Mouse (Mus musculus) kidney, embryonic 15.5 days (tissue): ENCODE results near the gene Wfdc3. TPM values are rescaled to one million over a fixed set of nuclear protein-coding genes. Genes with fewer than 3 reads are reported as not detected.
"Not testable (repeated sequence)": the region's sequence is repeated elsewhere in the genome, so short reads cannot be mapped to it uniquely, and the experiment has no call there.

Experiments
- ATAC-seq: fragments of 200-750 bp; cut with Nextera tagmentation; replicated peaks from 2 replicates; pipeline ENCODE4 v1.8.0; 2017; ENCODE audit warnings: moderate TSS enrichment; ENCODE audit not compliant: low FRiP score
- H3K27ac ChIP-seq: fragments of 300-500 bp; sonication (generic); 2 replicates; pipeline ENCODE4 v1.5.1; 2015; ENCODE audit warnings: mild to moderate bottlenecking, inconsistent platforms
- H3K27me3 ChIP-seq: fragments of 300-500 bp; sonication (generic); 2 replicates; pipeline ENCODE4 v1.6.1; 2015; ENCODE audit warnings: inconsistent platforms
- H3K36me3 ChIP-seq: fragments of 300-500 bp; sonication (generic); 2 replicates; pipeline ENCODE4 v1.6.1; 2015; ENCODE audit warnings: inconsistent platforms
- H3K4me1 ChIP-seq: fragments of 300-500 bp; sonication (generic); 2 replicates; pipeline ENCODE4 v1.6.1; 2015; ENCODE audit warnings: inconsistent platforms
- H3K4me2 ChIP-seq: fragments of 300-500 bp; sonication (generic); 2 replicates; pipeline ENCODE4 v1.6.1; 2015; ENCODE audit warnings: moderate library complexity, mild to moderate bottlenecking, inconsistent platforms
- H3K4me3 ChIP-seq: fragments of 300-500 bp; sonication (generic); replicated peaks from 2 replicates; pipeline ENCODE4 v1.5.1; 2015; ENCODE audit warnings: mild to moderate bottlenecking, inconsistent platforms
- H3K9ac ChIP-seq: fragments of 300-500 bp; sonication (generic); 2 replicates; pipeline ENCODE4 v1.6.1; 2015; ENCODE audit warnings: mild to moderate bottlenecking, inconsistent platforms
- H3K9me3 ChIP-seq: fragments of 300-500 bp; sonication (generic); replicated peaks from 2 replicates; pipeline ENCODE4 v1.6.1; 2016; ENCODE audit warnings: inconsistent platforms
- WGBS: fragments of 180-500 bp; shearing (Covaris S2); methylation state at CpG from one replicate; pipeline ENCODE4 v1.1.7; 2015; ENCODE audit warnings: mixed read lengths; 5-methylcytosine and 5-hydroxymethylcytosine counted together
- polyA plus RNA-seq: library from polyadenylated mRNA; unstranded; fragments of >200 nt; fragmentation: Nextera tagmentation; extraction: Ambion mirVana; gene quantifications from 2 replicates; pipeline ENCODE4 v1.2.1, GENCODE M21; 2015

Wfdc3 gene
- polyA plus RNA-seq, 1 experiment from 2014 or later, result 1.3 TPM

DNA sequence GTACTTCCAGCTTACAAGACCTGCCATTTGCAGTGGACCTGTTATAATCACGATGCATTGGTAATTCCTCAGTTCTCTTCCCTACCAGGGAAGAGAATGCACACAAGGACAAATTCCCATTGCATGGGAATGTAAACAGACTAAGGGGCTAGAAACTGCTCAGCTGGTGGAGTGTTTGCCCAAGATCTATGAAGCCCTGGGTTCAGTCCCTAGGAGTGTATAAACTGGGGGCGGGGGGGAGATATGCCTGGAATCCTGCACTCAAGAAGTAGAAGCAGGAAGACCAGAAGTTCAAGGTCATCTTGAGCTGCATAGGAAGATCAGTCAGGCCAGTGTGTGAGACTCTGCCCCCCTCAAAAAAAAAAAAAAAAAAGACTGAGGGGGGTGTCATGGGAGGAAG, 12.5 kb downstream of the Wfdc3 start:
- Histone ChIP-seq H3K36me3 (no peaks in the 10 kb centered on the region), H3K27me3 (no peaks in the 10 kb centered on the region)

GRCm38 (mm10) chr2:164731719-164732118, 14.0 kb downstream of the Wfdc3 start:
- H3K4me1 ChIP-seq, result no peaks in the 10 kb centered on the region
- H3K9ac ChIP-seq, result no peak overlapping the region
- no peaks in the 10 kb centered on the region for H3K36me3 ChIP-seq
- H3K4me2 ChIP-seq, result no peak overlapping the region
- H3K4me3 ChIP-seq, result no peak overlapping the region
- WGBS, result 70% methylated on average over 5 of the region's 5 CpGs
- H3K9me3 ChIP-seq, result no peaks in the 10 kb centered on the region
- no peaks in the 10 kb centered on the region for H3K27me3 ChIP-seq
- ATAC-seq, result no peak
- no peak overlapping the region for H3K27ac ChIP-seq

More for the DNA sequence above, 12.5 kb downstream of the Wfdc3 start:
- no peak overlapping the region for H3K4me3 ChIP-seq
- H3K9me3 ChIP-seq, result no peaks in the 10 kb centered on the region
- 92% methylated on average over 2 of the region's 2 CpGs for WGBS
- ATAC-seq, result no peak
- no peak overlapping the region for H3K9ac ChIP-seq
- H3K4me1 ChIP-seq, result no peaks in the 10 kb centered on the region
- no peak overlapping the region for H3K27ac ChIP-seq
- H3K4me2 ChIP-seq, result no peak overlapping the region

GRCm38 (mm10) chr2:164725895-164726619, 19.7 kb downstream of the Wfdc3 start:
- no peaks in the 10 kb centered on the region for H3K4me1 ChIP-seq
- no peak overlapping the region for H3K4me3 ChIP-seq
- ATAC-seq, result peak; percentile 58; the same call in 1 of the 2 replicates
- no peaks in the 10 kb centered on the region for H3K36me3 ChIP-seq
- no peaks in the 10 kb centered on the region for H3K9me3 ChIP-seq
- no peak overlapping the region for H3K27ac ChIP-seq
- no peak overlapping the region for H3K4me2 ChIP-seq
- no peaks in the 10 kb centered on the region for H3K27me3 ChIP-seq
- H3K9ac ChIP-seq, result no peak overlapping the region
- 26% methylated on average over 6 of the region's 6 CpGs for WGBS

- no peaks in the 10 kb centered on the region for H3K9me3 ChIP-seq
- no peaks in the 10 kb centered on the region for H3K36me3 ChIP-seq
- no peak overlapping the region for H3K4me2 ChIP-seq
- 69% methylated on average over 4 of the region's 4 CpGs for WGBS
- H3K27ac ChIP-seq, result no peak overlapping the region
- no peaks in the 10 kb centered on the region for H3K4me1 ChIP-seq
- H3K4me3 ChIP-seq, result no peak overlapping the region
- ATAC-seq, result no peak
- no peak overlapping the region for H3K9ac ChIP-seq
- H3K27me3 ChIP-seq, result no peaks in the 10 kb centered on the region
Observed at GRCm38 (mm10) chr2:164723276-164723675, 22.5 kb downstream of the Wfdc3 start.

DNA sequence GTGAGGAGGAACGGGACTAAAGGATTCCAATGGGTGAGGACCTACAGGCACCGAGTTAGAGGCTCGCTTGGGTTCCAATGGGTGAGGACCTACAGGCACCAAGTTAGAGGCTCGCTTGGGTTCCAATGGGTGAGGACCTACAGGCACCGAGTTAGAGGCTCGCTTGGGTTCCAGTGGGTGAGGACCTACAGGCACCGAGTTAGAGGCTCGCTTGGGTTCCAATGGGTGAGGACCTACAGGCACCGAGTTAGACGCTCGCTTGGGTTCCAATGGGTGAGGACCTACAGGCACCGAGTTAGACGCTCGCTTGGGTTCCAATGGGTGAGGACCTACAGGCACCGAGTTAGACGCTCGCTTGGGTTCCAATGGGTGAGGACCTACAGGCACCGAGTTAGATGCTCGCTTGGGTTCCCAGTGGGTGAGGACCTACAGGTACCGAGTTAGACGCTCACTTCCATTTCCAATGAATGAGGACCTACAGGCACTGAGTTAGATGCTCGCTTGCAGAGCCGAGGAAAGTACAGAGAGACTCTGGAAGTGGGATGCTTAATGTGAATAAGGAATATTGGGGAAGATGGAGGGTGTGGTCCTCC, 29.4 kb downstream of the Wfdc3 start:
- not testable (repeated sequence) for ATAC-seq, H3K9me3 ChIP-seq, H3K27me3 ChIP-seq, H3K4me2 ChIP-seq, H3K4me1 ChIP-seq, H3K4me3 ChIP-seq, H3K36me3 ChIP-seq, H3K9ac ChIP-seq, H3K27ac ChIP-seq
- 92% methylated on average over 23 of the region's 23 CpGs for WGBS

DNA sequence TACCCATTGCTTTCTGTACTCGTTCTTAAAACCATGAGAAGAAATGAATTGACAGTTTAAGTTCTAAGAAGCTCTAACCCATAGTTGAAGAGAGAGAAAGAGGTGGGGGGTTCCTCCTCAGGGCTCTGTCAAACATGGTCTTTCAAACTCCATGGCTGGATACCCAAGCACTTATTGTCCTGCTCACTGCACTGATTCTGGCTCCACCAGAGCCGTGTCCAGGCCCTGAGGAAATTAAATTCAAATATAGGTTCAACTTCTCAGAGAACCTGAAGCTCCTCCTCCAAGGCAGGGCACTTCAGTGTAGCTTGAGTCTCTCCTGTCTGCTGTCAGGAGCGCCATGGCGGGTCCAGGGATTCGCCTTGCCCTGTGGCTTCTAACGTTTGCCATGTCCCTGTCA, 30.7 kb downstream of the Wfdc3 start, which contains the start of gene Spint5:
Spint5 (plus strand) TSS at position 301 of the 400 bp plus-strand sequence.
- no peak for ATAC-seq
- H3K9me3 ChIP-seq, result no peaks in the 10 kb centered on the region
- no peak within 1 kb of the TSS for H3K9ac ChIP-seq
- H3K36me3 ChIP-seq, result no peaks in the 10 kb centered on the region
- WGBS, result 81% methylated on average over 6 of the region's 6 CpGs
- H3K4me1 ChIP-seq, result no peaks in the 10 kb centered on the region
- no peak within 1 kb of the TSS for H3K4me3 ChIP-seq
- no peak within 1 kb of the TSS for H3K4me2 ChIP-seq
- H3K27me3 ChIP-seq, result no peaks in the 10 kb centered on the region
- no peak within 1 kb of the TSS for H3K27ac ChIP-seq

DNA sequence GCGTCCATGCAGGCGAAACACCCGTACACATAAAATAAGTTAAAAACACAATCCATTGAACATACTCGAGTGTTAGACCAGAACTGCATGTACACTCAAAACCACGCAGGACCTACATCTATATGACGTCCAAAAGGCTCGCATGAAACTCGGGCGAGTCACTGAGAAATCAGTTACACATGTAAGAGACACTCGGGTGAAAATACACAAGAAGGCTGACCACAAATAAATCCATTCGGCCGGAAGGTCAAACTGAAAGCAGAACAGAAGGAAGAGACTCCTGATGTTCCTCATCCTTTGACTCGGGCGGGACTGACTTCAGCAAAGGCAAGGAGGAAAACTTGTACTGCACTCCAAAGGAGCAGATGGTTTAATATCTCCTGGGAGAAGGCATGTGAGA, 39.7 kb downstream of the Wfdc3 start:
- Histone ChIP-seq H3K4me2 (no peak overlapping the region), H3K4me1 (no peaks in the 10 kb centered on the region), H3K27me3 (no peaks in the 10 kb centered on the region), H3K9me3 (no peaks in the 10 kb centered on the region; the same call in 1 of the 2 replicates), H3K9ac (no peak overlapping the region), H3K36me3 (no peaks in the 10 kb centered on the region), H3K27ac (no peak overlapping the region), H3K4me3 (no peak overlapping the region)
- WGBS, result 90% methylated on average over 14 of the region's 14 CpGs
- no peak for ATAC-seq

- no peaks in the 10 kb centered on the region for H3K4me1 ChIP-seq
- no peaks in the 10 kb centered on the region; the same call in 1 of the 2 replicates for H3K9me3 ChIP-seq
- WGBS, result 97% methylated on average over 6 of the region's 6 CpGs
- H3K27ac ChIP-seq, result no peak overlapping the region
- no peak overlapping the region for H3K4me2 ChIP-seq
- no peak for ATAC-seq
- no peak overlapping the region for H3K4me3 ChIP-seq
- H3K9ac ChIP-seq, result no peak overlapping the region
- H3K27me3 ChIP-seq, result no peaks in the 10 kb centered on the region
- H3K36me3 ChIP-seq, result no peaks in the 10 kb centered on the region
Observed at GRCm38 (mm10) chr2:164705328-164705727, 40.4 kb downstream of the Wfdc3 start.

GRCm38 (mm10) chr2:164704235-164704634, 41.5 kb downstream of the Wfdc3 start:
- no peaks in the 10 kb centered on the region; the same call in 1 of the 2 replicates for H3K9me3 ChIP-seq
- H3K27ac ChIP-seq, result no peak overlapping the region
- no peak for ATAC-seq
- H3K9ac ChIP-seq, result no peak overlapping the region
- H3K4me3 ChIP-seq, result no peak overlapping the region
- WGBS, result 82% methylated on average over 5 of the region's 5 CpGs
- no peaks in the 10 kb centered on the region for H3K36me3 ChIP-seq
- H3K27me3 ChIP-seq, result no peaks in the 10 kb centered on the region
- no peak overlapping the region for H3K4me2 ChIP-seq
- no peaks in the 10 kb centered on the region for H3K4me1 ChIP-seq

DNA sequence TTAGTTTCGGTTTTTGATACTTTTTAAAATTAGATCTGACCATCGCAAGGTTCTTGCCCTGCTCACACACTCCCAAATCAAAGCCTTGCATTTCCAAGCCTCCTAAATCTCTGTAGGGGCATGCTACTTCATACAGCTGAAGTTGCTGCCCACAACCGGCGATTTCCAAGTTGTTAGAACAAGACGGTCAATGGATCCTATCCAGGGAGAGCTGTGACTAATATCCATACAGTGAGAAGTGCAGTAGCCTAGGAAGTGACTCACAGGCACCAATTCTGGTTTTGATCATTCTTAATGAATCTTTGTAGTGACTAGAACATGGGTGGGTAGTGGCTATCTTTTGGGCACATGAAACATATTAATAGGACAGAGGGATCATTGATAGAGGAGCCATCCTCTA, 44.0 kb downstream of the Wfdc3 start:
- H3K27ac ChIP-seq, result no peak overlapping the region
- no peaks in the 10 kb centered on the region for H3K27me3 ChIP-seq
- WGBS, result 88% methylated on average over 5 of the region's 5 CpGs
- H3K4me3 ChIP-seq, result no peak overlapping the region
- no peaks in the 10 kb centered on the region for H3K4me1 ChIP-seq
- H3K9me3 ChIP-seq, result no peaks in the 10 kb centered on the region; the same call in 1 of the 2 replicates
- no peaks in the 10 kb centered on the region for H3K36me3 ChIP-seq
- H3K4me2 ChIP-seq, result no peak overlapping the region
- ATAC-seq, result no peak
- no peak overlapping the region for H3K9ac ChIP-seq

- ATAC-seq, result no peak
- Histone ChIP-seq H3K4me3 (no peak overlapping the region), H3K4me1 (no peaks in the 10 kb centered on the region), H3K27ac (no peak overlapping the region), H3K9me3 (no peaks in the 10 kb centered on the region; the same call in 1 of the 2 replicates), H3K9ac (no peak overlapping the region), H3K27me3 (no peaks in the 10 kb centered on the region), H3K36me3 (no peaks in the 10 kb centered on the region), H3K4me2 (no peak overlapping the region)
- WGBS, result 69% methylated on average over 5 of the region's 5 CpGs
Observed at GRCm38 (mm10) chr2:164700959-164701358, 44.8 kb downstream of the Wfdc3 start.

GRCm38 (mm10) chr2:164698201-164698600, 47.5 kb downstream of the Wfdc3 start, which contains the start of gene Spint4:
Spint4 (plus strand) TSS chr2:164698501.
- ATAC-seq, result no peak
- Histone ChIP-seq H3K27me3 (no peaks in the 10 kb centered on the region), H3K27ac (no peak within 1 kb of the TSS), H3K4me3 (no peak within 1 kb of the TSS), H3K9ac (no peak within 1 kb of the TSS), H3K9me3 (no peaks in the 10 kb centered on the region), H3K4me1 (no peaks in the 10 kb centered on the region), H3K4me2 (no peak within 1 kb of the TSS), H3K36me3 (no peaks in the 10 kb centered on the region)
- WGBS, result 65% methylated on average over 4 of the region's 4 CpGs
